ENCODE assay signal across 12 mouse cellular contexts in genomic region chr5:118192221-118192620, GRCm38 (mm10). TPM values are rescaled to one million over a fixed set of nuclear protein-coding genes. Genes with fewer than 3 reads are reported as not detected.
DNase-seq lines count a peak whose midpoint lies in the region; ATAC-seq lines count a peak whose summit lies in the region.
"Had no signal": no experiment of that assay in that cellular context is flagged by ENCODE, and none has a peak within 500 bp of the region (broad histone marks: within the 10 kb centered on the region; RNA-seq: fewer than 3 reads in every experiment).

No protein-coding gene starts in this region.

- DNase-seq in forebrain, embryonic 10.5 days (ENCODE audit: extremely low spot score, low spot score) = no peak
- DNase-seq in forebrain, embryonic 11.5 days (ENCODE audit: low spot score) = no peak
- no peak for DNase-seq in embryonic facial prominence, embryonic 10.5 days (ENCODE audit: low spot score)
- DNase-seq: adrenal gland, postnatal 25 days; gastrocnemius, postnatal 25 days; lung, embryonic 14.5 days had no signal

- ATAC-seq in forebrain, embryonic 11.5 days (replicated peaks; ENCODE audit: low FRiP score) = no peak
- no peak for ATAC-seq in forebrain, embryonic 16.5 days
- 0 out of 2 replicates have a peak, but pooled peaks have one; percentile 3 for ATAC-seq in midbrain, embryonic 16.5 days
- ATAC-seq in monocyte, adult 5-6 weeks (replicated peaks; ENCODE audit: insufficient number of reproducible peaks, low FRiP score, low TSS enrichment, poor library complexity, severe bottlenecking) = no peak
- ATAC-seq in heart, embryonic 12.5 days (ENCODE audit: insufficient number of reproducible peaks, low FRiP score) = no peak

- no peak overlapping the region for H3K4me2 ChIP-seq in forebrain, embryonic 11.5 days (ENCODE audit: low read depth, low read length, severe bottlenecking)
- peak overlapping the region; percentile 9; the same call in 1 of the 2 replicates for H3K4me2 ChIP-seq in forebrain, embryonic 16.5 days (ENCODE audit: low read length)
- H3K4me2 ChIP-seq in midbrain, embryonic 16.5 days (ENCODE audit: low read length) = no peak overlapping the region
- no peak overlapping the region for H3K4me2 ChIP-seq in heart, embryonic 12.5 days
- H3K4me2 ChIP-seq: kidney, embryonic 15.5 days; limb, embryonic 15.5 days; lung, embryonic 14.5 days had no signal

- H3K27ac ChIP-seq in forebrain, embryonic 10.5 days = peak overlapping the region; percentile 40; the same call in 1 of the 2 replicates
- H3K27ac ChIP-seq in forebrain, embryonic 11.5 days (ENCODE audit: low read depth, low read length) = no peak overlapping the region
- peak overlapping the region; percentile 19; the same call in 1 of the 2 replicates for H3K27ac ChIP-seq in embryonic facial prominence, embryonic 10.5 days (replicated peaks)
- no peak overlapping the region for H3K27ac ChIP-seq in forebrain, embryonic 16.5 days (ENCODE audit: low read length)
- H3K27ac ChIP-seq in midbrain, embryonic 16.5 days (ENCODE audit: low read length) = no peak overlapping the region
- H3K27ac ChIP-seq in heart, embryonic 12.5 days (ENCODE audit: poor library complexity, severe bottlenecking) = no peak overlapping the region
- H3K27ac ChIP-seq: kidney, embryonic 15.5 days; limb, embryonic 15.5 days had no signal

- H3K9me3 ChIP-seq in forebrain, embryonic 10.5 days = no peaks in the 10 kb centered on the region
- no peaks in the 10 kb centered on the region for H3K9me3 ChIP-seq in forebrain, embryonic 11.5 days (ENCODE audit: control insufficient read depth, low read length)
- H3K9me3 ChIP-seq in embryonic facial prominence, embryonic 10.5 days = no peaks in the 10 kb centered on the region
- H3K9me3 ChIP-seq in forebrain, embryonic 16.5 days (ENCODE audit: control insufficient read depth, low read length) = no peaks in the 10 kb centered on the region
- no peaks in the 10 kb centered on the region for H3K9me3 ChIP-seq in midbrain, embryonic 16.5 days (replicated peaks; ENCODE audit: control insufficient read depth, low read length, poor library complexity, severe bottlenecking)
- H3K9me3 ChIP-seq in heart, embryonic 12.5 days (replicated peaks) = no peaks in the 10 kb centered on the region
- H3K9me3 ChIP-seq: kidney, embryonic 15.5 days; limb, embryonic 15.5 days had no signal

- H3K4me3 ChIP-seq in forebrain, embryonic 10.5 days = no peak overlapping the region; the same call in 1 of the 2 replicates
- H3K4me3 ChIP-seq in forebrain, embryonic 11.5 days (ENCODE audit: low read depth, low read length) = no peak overlapping the region
- 0 out of 2 replicates have a peak overlapping the region, but pooled peaks have one; percentile 0 for H3K4me3 ChIP-seq in embryonic facial prominence, embryonic 10.5 days
- H3K4me3 ChIP-seq in forebrain, embryonic 16.5 days (replicated peaks; ENCODE audit: low read length) = no peak overlapping the region
- no peak overlapping the region for H3K4me3 ChIP-seq in midbrain, embryonic 16.5 days (ENCODE audit: low read depth, low read length)
- no peak overlapping the region for H3K4me3 ChIP-seq in heart, embryonic 12.5 days
- H3K4me3 ChIP-seq: kidney, embryonic 15.5 days; limb, embryonic 15.5 days had no signal

- H3K27me3 ChIP-seq in forebrain, embryonic 10.5 days (ENCODE audit: poor library complexity, severe bottlenecking) = peaks cover 35% of the 10 kb centered on the region
- H3K27me3 ChIP-seq in forebrain, embryonic 11.5 days (ENCODE audit: control insufficient read depth, insufficient read depth, low read length) = no peaks in the 10 kb centered on the region
- H3K27me3 ChIP-seq in embryonic facial prominence, embryonic 10.5 days (replicated peaks; ENCODE audit: low read depth, poor library complexity, severe bottlenecking) = peaks cover 50% of the 10 kb centered on the region
- no peaks in the 10 kb centered on the region for H3K27me3 ChIP-seq in forebrain, embryonic 16.5 days (replicated peaks; ENCODE audit: control insufficient read depth, insufficient read depth, low read length)
- no peaks in the 10 kb centered on the region for H3K27me3 ChIP-seq in midbrain, embryonic 16.5 days (ENCODE audit: control insufficient read depth, insufficient read depth, low read depth, low read length)
- peaks cover 72% of the 10 kb centered on the region for H3K27me3 ChIP-seq in heart, embryonic 12.5 days (replicated peaks)

- H3K9ac ChIP-seq in forebrain, embryonic 11.5 days (ENCODE audit: low read length) = no peak overlapping the region
- H3K9ac ChIP-seq in forebrain, embryonic 16.5 days (replicated peaks; ENCODE audit: low read depth, low read length) = no peak overlapping the region
- no peak overlapping the region for H3K9ac ChIP-seq in midbrain, embryonic 16.5 days (ENCODE audit: low read depth, low read length)
- no peak overlapping the region for H3K9ac ChIP-seq in heart, embryonic 12.5 days
- H3K9ac ChIP-seq: kidney, embryonic 15.5 days; limb, embryonic 15.5 days; lung, embryonic 14.5 days had no signal

- 20% methylated on average over 18 of the region's 18 CpGs for WGBS in forebrain, embryonic 10.5 days
- 12% methylated on average over 18 of the region's 18 CpGs for WGBS in forebrain, embryonic 11.5 days
- WGBS in embryonic facial prominence, embryonic 10.5 days = 20% methylated on average over 18 of the region's 18 CpGs
- WGBS in forebrain, embryonic 16.5 days = 8% methylated on average over 16 of the region's 18 CpGs
- WGBS in midbrain, embryonic 16.5 days = 19% methylated on average over 18 of the region's 18 CpGs
- 32% methylated on average over 18 of the region's 18 CpGs for WGBS in heart, embryonic 12.5 days

- peaks cover 38% of the 10 kb centered on the region for H3K4me1 ChIP-seq in forebrain, embryonic 10.5 days
- peaks cover 6% of the 10 kb centered on the region; the same call in 1 of the 2 replicates for H3K4me1 ChIP-seq in forebrain, embryonic 11.5 days (replicated peaks; ENCODE audit: control insufficient read depth, insufficient read depth, low read length)
- peaks cover 56% of the 10 kb centered on the region for H3K4me1 ChIP-seq in embryonic facial prominence, embryonic 10.5 days
- H3K4me1 ChIP-seq in forebrain, embryonic 16.5 days (replicated peaks; ENCODE audit: control insufficient read depth, insufficient read depth, low read length) = peaks cover 18% of the 10 kb centered on the region
- H3K4me1 ChIP-seq in midbrain, embryonic 16.5 days (ENCODE audit: control insufficient read depth, insufficient read depth, low read length) = peaks cover 13% of the 10 kb centered on the region
- H3K4me1 ChIP-seq in heart, embryonic 12.5 days (replicated peaks) = peaks cover 5% of the 10 kb centered on the region
- H3K4me1 ChIP-seq: limb, embryonic 15.5 days had no signal

- H3K36me3 ChIP-seq in forebrain, embryonic 10.5 days (replicated peaks) = no peaks in the 10 kb centered on the region
- no peaks in the 10 kb centered on the region for H3K36me3 ChIP-seq in forebrain, embryonic 11.5 days (ENCODE audit: control insufficient read depth, insufficient read depth, low read length)
- no peaks in the 10 kb centered on the region for H3K36me3 ChIP-seq in embryonic facial prominence, embryonic 10.5 days (replicated peaks)
- no peaks in the 10 kb centered on the region for H3K36me3 ChIP-seq in forebrain, embryonic 16.5 days (ENCODE audit: control insufficient read depth, insufficient read depth)
- no peaks in the 10 kb centered on the region for H3K36me3 ChIP-seq in midbrain, embryonic 16.5 days (ENCODE audit: control insufficient read depth, insufficient read depth, low read length)
- no peaks in the 10 kb centered on the region for H3K36me3 ChIP-seq in heart, embryonic 12.5 days
- H3K36me3 ChIP-seq: kidney, embryonic 15.5 days had no signal

RNA-seq across cellular contexts. Expression of gene Hrk, which starts 27.8 kb away (rescaled TPM):
- 0.04 and 0.09 TPM in 2 replicates for polyA plus RNA-seq in forebrain, embryonic 10.5 days (2016; fragmentation: Nextera tagmentation; extraction: Ambion mirVana)
- polyA plus RNA-seq in forebrain, embryonic 11.5 days (2014; fragmentation: Nextera tagmentation; extraction: Ambion mirVana) = 0.09 and 0.20 TPM in 2 replicates
- polyA plus RNA-seq in embryonic facial prominence, embryonic 10.5 days (2016; fragmentation: Nextera tagmentation; extraction: Ambion mirVana) = 0.15 and 0.32 TPM in 2 replicates
- polyA plus RNA-seq in forebrain, embryonic 16.5 days (2015; fragmentation: Nextera tagmentation; extraction: Ambion mirVana) = 2.3 and 3.3 TPM in 2 replicates
- polyA plus RNA-seq in midbrain, embryonic 16.5 days (2015; fragmentation: Nextera tagmentation; extraction: Ambion mirVana) = 4.1 and 4.6 TPM in 2 replicates
- not detected in 3 replicates for total RNA-seq in monocyte, adult 5-6 weeks (2017)
- polyA plus RNA-seq in heart, embryonic 12.5 days (2016; fragmentation: Nextera tagmentation; extraction: Ambion mirVana) = 0.09 TPM in 1 of 2 replicates, not detected in the other
- polyA plus RNA-seq: lung, embryonic 14.5 days had no signal

RNA-seq across cellular contexts. Expression of gene Fbxw8, which starts 37.0 kb away (rescaled TPM):
- 32.7 and 33.8 TPM in 2 replicates for polyA plus RNA-seq in forebrain, embryonic 10.5 days (2016; fragmentation: Nextera tagmentation; extraction: Ambion mirVana)
- 27.6 and 28.5 TPM in 2 replicates for polyA plus RNA-seq in forebrain, embryonic 11.5 days (2014; fragmentation: Nextera tagmentation; extraction: Ambion mirVana)
- polyA plus RNA-seq in embryonic facial prominence, embryonic 10.5 days (2016; fragmentation: Nextera tagmentation; extraction: Ambion mirVana) = 35.0 and 36.6 TPM in 2 replicates
- polyA plus RNA-seq in forebrain, embryonic 16.5 days (2015; fragmentation: Nextera tagmentation; extraction: Ambion mirVana) = 21.5 and 24.7 TPM in 2 replicates
- polyA plus RNA-seq in midbrain, embryonic 16.5 days (2015; fragmentation: Nextera tagmentation; extraction: Ambion mirVana) = 18.4 TPM in 2 replicates
- 10.3 to 18.2 TPM (median 12.6 TPM) in 3 replicates for total RNA-seq in monocyte, adult 5-6 weeks (2017)
- 36.6 and 38.9 TPM in 2 replicates for polyA plus RNA-seq in heart, embryonic 12.5 days (2016; fragmentation: Nextera tagmentation; extraction: Ambion mirVana)

RNA-seq across cellular contexts. Expression of gene Rnft2, which starts 52.7 kb away (rescaled TPM):
- 4.3 and 4.9 TPM in 2 replicates for polyA plus RNA-seq in forebrain, embryonic 10.5 days (2016; fragmentation: Nextera tagmentation; extraction: Ambion mirVana)
- 6.2 and 7.8 TPM in 2 replicates for polyA plus RNA-seq in forebrain, embryonic 11.5 days (2014; fragmentation: Nextera tagmentation; extraction: Ambion mirVana)
- polyA plus RNA-seq in embryonic facial prominence, embryonic 10.5 days (2016; fragmentation: Nextera tagmentation; extraction: Ambion mirVana) = 5.4 and 7.0 TPM in 2 replicates
- polyA plus RNA-seq in forebrain, embryonic 16.5 days (2015; fragmentation: Nextera tagmentation; extraction: Ambion mirVana) = 9.4 and 11.1 TPM in 2 replicates
- 11.5 and 11.9 TPM in 2 replicates for polyA plus RNA-seq in midbrain, embryonic 16.5 days (2015; fragmentation: Nextera tagmentation; extraction: Ambion mirVana)
- total RNA-seq in monocyte, adult 5-6 weeks (2017) = not detected in 3 replicates
- polyA plus RNA-seq in heart, embryonic 12.5 days (2016; fragmentation: Nextera tagmentation; extraction: Ambion mirVana) = 2.0 and 3.0 TPM in 2 replicates

RNA-seq across cellular contexts. Expression of gene 2410131K14Rik, which starts 52.8 kb away (rescaled TPM):
- 11.1 and 12.1 TPM in 2 replicates for polyA plus RNA-seq in forebrain, embryonic 10.5 days (2016; fragmentation: Nextera tagmentation; extraction: Ambion mirVana)
- polyA plus RNA-seq in forebrain, embryonic 11.5 days (2014; fragmentation: Nextera tagmentation; extraction: Ambion mirVana) = 11.8 and 13.0 TPM in 2 replicates
- 11.6 and 11.8 TPM in 2 replicates for polyA plus RNA-seq in embryonic facial prominence, embryonic 10.5 days (2016; fragmentation: Nextera tagmentation; extraction: Ambion mirVana)
- polyA plus RNA-seq in forebrain, embryonic 16.5 days (2015; fragmentation: Nextera tagmentation; extraction: Ambion mirVana) = 17.8 and 18.6 TPM in 2 replicates
- polyA plus RNA-seq in midbrain, embryonic 16.5 days (2015; fragmentation: Nextera tagmentation; extraction: Ambion mirVana) = 18.1 and 18.2 TPM in 2 replicates
- total RNA-seq in monocyte, adult 5-6 weeks (2017) = 4.5 to 6.2 TPM (median 4.9 TPM) in 3 replicates
- 6.5 and 6.8 TPM in 2 replicates for polyA plus RNA-seq in heart, embryonic 12.5 days (2016; fragmentation: Nextera tagmentation; extraction: Ambion mirVana)

Comparison
In these comparisons a context has a peak if more than half of its experiments do, and no peak if none do; other contexts are left out.
1. H3K27ac ChIP-seq: peak in forebrain, embryonic 10.5 days (single experiment) and embryonic facial prominence, embryonic 10.5 days (single experiment); none in forebrain, embryonic 11.5 days (single experiment), forebrain, embryonic 16.5 days (single experiment), midbrain, embryonic 16.5 days (single experiment) and heart, embryonic 12.5 days (single experiment).